Mouse (Mus musculus): ENCODE data around the gene Cdyl. TPM values are rescaled to one million over a fixed set of nuclear protein-coding genes. Genes with fewer than 3 reads are reported as not detected.

Gene Cdyl
- polyA plus RNA-seq, 1 experiment from 2014 or later = 18.8 TPM

- Histone ChIP-seq H3K9ac (no peak overlapping the region), H3K27me3 (no peaks in the 10 kb centered on the region), H3K9me3 (no peaks in the 10 kb centered on the region), H3K36me3 (peaks cover 1% of the 10 kb centered on the region; the same call in 1 of the 2 replicates), H3K27ac (no peak overlapping the region), H3K4me3 (no peak overlapping the region), H3K4me2 (replicated peaks) (no peak overlapping the region), H3K4me1 (no peaks in the 10 kb centered on the region)
- ATAC-seq (ENCODE audit: insufficient number of reproducible peaks, insufficient read depth, low FRiP score, low TSS enrichment) = no peak
- WGBS = 92% methylated on average over 6 of the region's 6 CpGs
Observed at GRCm38 (mm10) chr13:35851581-35851980, 191.9 kb downstream of the Cdyl start.

- Histone ChIP-seq H3K4me3 (no peak overlapping the region), H3K27ac (no peak overlapping the region), H3K27me3 (no peaks in the 10 kb centered on the region), H3K36me3 (peaks cover 7% of the 10 kb centered on the region; the same call in 1 of the 2 replicates), H3K4me2 (replicated peaks) (no peak overlapping the region), H3K4me1 (no peaks in the 10 kb centered on the region), H3K9me3 (no peaks in the 10 kb centered on the region), H3K9ac (no peak overlapping the region)
- no peak for ATAC-seq (ENCODE audit: insufficient number of reproducible peaks, insufficient read depth, low FRiP score, low TSS enrichment)
- 84% methylated on average over 2 of the region's 2 CpGs for WGBS
Observed at GRCm38 (mm10) chr13:35852851-35853575, 193.4 kb downstream of the Cdyl start.

- Histone ChIP-seq H3K27me3 (no peaks in the 10 kb centered on the region), H3K4me3 (no peak overlapping the region), H3K36me3 (peaks cover 8% of the 10 kb centered on the region; the same call in 1 of the 2 replicates), H3K9ac (no peak overlapping the region), H3K9me3 (no peaks in the 10 kb centered on the region), H3K4me1 (no peaks in the 10 kb centered on the region), H3K4me2 (replicated peaks) (no peak overlapping the region), H3K27ac (no peak overlapping the region)
- WGBS = 81% methylated on average over 7 of the region's 7 CpGs
- no peak for ATAC-seq (ENCODE audit: insufficient number of reproducible peaks, insufficient read depth, low FRiP score, low TSS enrichment)
Observed at GRCm38 (mm10) chr13:35857486-35857885, 197.9 kb downstream of the Cdyl start.

- H3K27me3 ChIP-seq = no peaks in the 10 kb centered on the region
- no peaks in the 10 kb centered on the region for H3K9me3 ChIP-seq
- H3K4me2 ChIP-seq (replicated peaks) = no peak overlapping the region
- no peaks in the 10 kb centered on the region for H3K4me1 ChIP-seq
- peaks cover 19% of the 10 kb centered on the region; the same call in 1 of the 2 replicates for H3K36me3 ChIP-seq
- H3K4me3 ChIP-seq = no peak overlapping the region
- H3K27ac ChIP-seq = no peak overlapping the region
- WGBS = 66% methylated on average over 8 of the region's 8 CpGs
- no peak overlapping the region for H3K9ac ChIP-seq
- no peak for ATAC-seq (ENCODE audit: insufficient number of reproducible peaks, insufficient read depth, low FRiP score, low TSS enrichment)
Observed at GRCm38 (mm10) chr13:35860916-35861315, 201.3 kb downstream of the Cdyl start.

GRCm38 (mm10) chr13:35870659-35871058 lies 211.0 kb downstream of the Cdyl start:
- Histone ChIP-seq H3K4me2 (replicated peaks) (no peak overlapping the region), H3K4me1 (no peaks in the 10 kb centered on the region), H3K9me3 (no peaks in the 10 kb centered on the region), H3K27me3 (no peaks in the 10 kb centered on the region), H3K27ac (no peak overlapping the region), H3K36me3 (peaks cover 12% of the 10 kb centered on the region; the same call in 1 of the 2 replicates), H3K9ac (no peak overlapping the region), H3K4me3 (no peak overlapping the region)
- 95% methylated on average over 8 of the region's 8 CpGs for WGBS
- no peak for ATAC-seq (ENCODE audit: insufficient number of reproducible peaks, insufficient read depth, low FRiP score, low TSS enrichment)

GRCm38 (mm10) chr13:35871107-35871506 lies 211.5 kb downstream of the Cdyl start:
- no peak overlapping the region for H3K9ac ChIP-seq
- 88% methylated on average over 3 of the region's 3 CpGs for WGBS
- H3K27me3 ChIP-seq = no peaks in the 10 kb centered on the region
- no peaks in the 10 kb centered on the region for H3K4me1 ChIP-seq
- H3K27ac ChIP-seq = no peak overlapping the region
- peaks cover 12% of the 10 kb centered on the region; the same call in 1 of the 2 replicates for H3K36me3 ChIP-seq
- no peak overlapping the region for H3K4me3 ChIP-seq
- no peaks in the 10 kb centered on the region for H3K9me3 ChIP-seq
- no peak for ATAC-seq (ENCODE audit: insufficient number of reproducible peaks, insufficient read depth, low FRiP score, low TSS enrichment)
- no peak overlapping the region for H3K4me2 ChIP-seq (replicated peaks)

GRCm38 (mm10) chr13:35875396-35875795 lies 215.8 kb downstream of the Cdyl start:
- Histone ChIP-seq H3K4me1 (no peaks in the 10 kb centered on the region), H3K9me3 (no peaks in the 10 kb centered on the region), H3K4me2 (replicated peaks) (no peak overlapping the region), H3K27me3 (no peaks in the 10 kb centered on the region), H3K36me3 (0 out of 2 replicates have a peak, but pooled peaks cover 5% of the 10 kb centered on the region), H3K4me3 (no peak overlapping the region), H3K9ac (no peak overlapping the region), H3K27ac (no peak overlapping the region)
- 89% methylated on average over 5 of the region's 5 CpGs for WGBS
- no peak for ATAC-seq (ENCODE audit: insufficient number of reproducible peaks, insufficient read depth, low FRiP score, low TSS enrichment)

- Histone ChIP-seq H3K9me3 (no peaks in the 10 kb centered on the region), H3K4me1 (no peaks in the 10 kb centered on the region), H3K9ac (no peak overlapping the region), H3K36me3 (no peaks in the 10 kb centered on the region), H3K4me3 (no peak overlapping the region), H3K4me2 (replicated peaks) (no peak overlapping the region), H3K27ac (no peak overlapping the region), H3K27me3 (no peaks in the 10 kb centered on the region)
- WGBS = 64% methylated on average over 1 of the region's 1 CpGs
- no peak for ATAC-seq (ENCODE audit: insufficient number of reproducible peaks, insufficient read depth, low FRiP score, low TSS enrichment)
Observed at GRCm38 (mm10) chr13:35878282-35878681, 218.6 kb downstream of the Cdyl start.

GRCm38 (mm10) chr13:35879068-35879467 lies 219.4 kb downstream of the Cdyl start:
- Histone ChIP-seq H3K4me2 (replicated peaks) (no peak overlapping the region), H3K4me3 (no peak overlapping the region), H3K36me3 (no peaks in the 10 kb centered on the region), H3K9ac (no peak overlapping the region), H3K27ac (no peak overlapping the region), H3K27me3 (no peaks in the 10 kb centered on the region), H3K9me3 (no peaks in the 10 kb centered on the region), H3K4me1 (no peaks in the 10 kb centered on the region)
- no peak for ATAC-seq (ENCODE audit: insufficient number of reproducible peaks, insufficient read depth, low FRiP score, low TSS enrichment)
- 52% methylated on average over 5 of the region's 5 CpGs for WGBS

- 79% methylated on average over 5 of the region's 5 CpGs for WGBS
- Histone ChIP-seq H3K4me1 (0 out of 2 replicates have a peak, but pooled peaks cover 4% of the 10 kb centered on the region), H3K9ac (no peak overlapping the region), H3K4me2 (replicated peaks) (no peak overlapping the region), H3K4me3 (no peak overlapping the region), H3K27me3 (no peaks in the 10 kb centered on the region), H3K36me3 (no peaks in the 10 kb centered on the region), H3K27ac (no peak overlapping the region), H3K9me3 (no peaks in the 10 kb centered on the region)
- no peak for ATAC-seq (ENCODE audit: insufficient number of reproducible peaks, insufficient read depth, low FRiP score, low TSS enrichment)
Observed at GRCm38 (mm10) chr13:35879519-35879918, 219.9 kb downstream of the Cdyl start.

- Histone ChIP-seq H3K27ac (no peak overlapping the region), H3K9me3 (no peaks in the 10 kb centered on the region), H3K36me3 (no peaks in the 10 kb centered on the region), H3K4me1 (peaks cover 13% of the 10 kb centered on the region), H3K27me3 (no peaks in the 10 kb centered on the region), H3K9ac (no peak overlapping the region), H3K4me2 (replicated peaks) (no peak overlapping the region), H3K4me3 (no peak overlapping the region)
- WGBS = 76% methylated on average over 6 of the region's 6 CpGs
- no peak for ATAC-seq (ENCODE audit: insufficient number of reproducible peaks, insufficient read depth, low FRiP score, low TSS enrichment)
Observed at GRCm38 (mm10) chr13:35880555-35881046, 221.0 kb downstream of the Cdyl start.

- H3K9ac ChIP-seq = no peak overlapping the region
- peaks cover 17% of the 10 kb centered on the region for H3K4me1 ChIP-seq
- no peak overlapping the region for H3K4me3 ChIP-seq
- no peaks in the 10 kb centered on the region for H3K27me3 ChIP-seq
- no peaks in the 10 kb centered on the region; the same call in 1 of the 2 replicates for H3K9me3 ChIP-seq
- no peak overlapping the region for H3K27ac ChIP-seq
- ATAC-seq (ENCODE audit: insufficient number of reproducible peaks, insufficient read depth, low FRiP score, low TSS enrichment) = no peak
- WGBS = 34% methylated on average over 15 of the region's 15 CpGs
- H3K36me3 ChIP-seq = no peaks in the 10 kb centered on the region
- H3K4me2 ChIP-seq (replicated peaks) = no peak overlapping the region
Observed at GRCm38 (mm10) chr13:35886121-35886725, 226.6 kb downstream of the Cdyl start.
